Mouse (Mus musculus): ENCODE data around the gene Ift22.

DNA sequence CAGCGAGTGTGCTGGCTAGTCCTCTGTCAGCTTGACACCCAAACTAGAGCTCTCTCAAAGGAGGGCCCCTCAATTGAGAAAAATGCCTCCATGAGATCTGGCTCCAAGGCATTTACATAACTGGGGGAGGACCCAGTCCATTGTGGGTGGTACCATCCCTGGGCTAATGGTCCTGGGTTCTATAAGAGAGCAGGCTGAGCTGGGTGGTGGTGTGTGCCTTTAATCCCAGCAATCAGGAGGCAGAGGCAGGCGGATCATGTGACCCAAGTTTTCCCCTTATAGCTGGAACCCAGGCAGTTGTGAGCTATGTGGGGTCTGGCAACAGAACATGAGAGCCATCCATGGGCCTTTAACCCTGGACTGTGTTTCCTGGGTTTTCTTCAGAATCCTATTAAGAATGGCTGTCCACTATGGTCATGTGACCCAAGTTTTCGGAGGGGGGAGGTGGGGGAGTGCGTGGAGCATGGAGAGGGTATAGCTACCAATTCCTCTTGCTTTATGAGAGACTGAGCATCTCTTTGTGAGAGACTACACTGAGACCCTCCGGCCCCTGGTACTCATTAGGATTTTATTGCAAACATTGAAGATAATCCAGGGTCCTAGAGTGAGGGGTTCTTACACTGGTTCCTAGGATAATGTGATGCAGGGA is 53.5 kb downstream of the Ift22 start:
- TF ChIP-seq CTCF (IDR thresholded peaks at IDR 0.05) (no peak), POLR2A (IDR thresholded peaks at IDR 0.05; ENCODE audit: insufficient read depth, low read depth, low read length) (no peak)

All from heart, adult 2 months (tissue).